Mouse (Mus musculus) bone marrow, adult 2 months (tissue): ENCODE measurements around the gene Cym.

Experiments
- CTCF ChIP-seq: fragments of 200-500 bp; IDR thresholded peaks from 2 replicates; pipeline ENCODE4 v1.5.1; 2011; ENCODE audit warnings: low read length, control low read depth; ENCODE audit not compliant: control insufficient read depth, insufficient read depth
- POLR2A ChIP-seq: fragments of 200-500 bp; IDR thresholded peaks from 2 replicates; pipeline ENCODE4 v1.6.1; 2011; ENCODE audit warnings: low read depth, mild to moderate bottlenecking, control low read depth, low read length, borderline replicate concordance; ENCODE audit not compliant: control insufficient read depth

GRCm38 (mm10) chr3:107205994-107206393, 15.5 kb downstream of the Cym start:
- TF ChIP-seq CTCF = peak; percentile 79
- TF ChIP-seq POLR2A = no peak
